Mouse (Mus musculus): ENCODE measurements around the gene Pcsk5. TPM values are rescaled to one million over a fixed set of nuclear protein-coding genes. Genes with fewer than 3 reads are reported as not detected.

Pcsk5 gene
- polyA plus RNA-seq, 1 experiment from 2014 or later, result not detected

DNA sequence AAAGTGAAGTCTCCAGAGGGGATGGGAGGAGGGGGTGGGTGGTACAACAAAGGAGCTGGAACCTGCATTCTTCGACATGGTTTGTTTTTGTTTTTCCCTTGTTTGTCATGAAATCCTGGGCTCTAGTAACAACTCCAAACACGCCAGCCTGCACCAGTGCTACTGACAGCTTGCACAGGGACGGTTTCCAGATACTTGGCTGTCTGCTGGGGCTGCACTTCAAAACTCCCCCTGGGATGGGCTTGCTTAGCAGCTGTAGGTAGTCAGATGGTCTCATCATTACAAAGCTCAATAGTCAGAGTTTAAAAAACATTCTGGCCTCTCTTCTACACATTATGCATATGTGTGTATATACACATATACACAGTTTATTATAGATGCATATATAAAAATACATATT is 234.1 kb downstream of the Pcsk5 start:
- Histone ChIP-seq H3K79me2 (ENCODE audit: inconsistent target) (no peaks in the 10 kb centered on the region), H3K36me3 (ENCODE audit: inconsistent target) (no peaks in the 10 kb centered on the region), H3K4me3 (ENCODE audit: inconsistent target) (no peak overlapping the region), H3K27ac (no peak overlapping the region)
- 62% methylated on average over 3 of the region's 3 CpGs for WGBS (ENCODE audit: missing documents)

DNA sequence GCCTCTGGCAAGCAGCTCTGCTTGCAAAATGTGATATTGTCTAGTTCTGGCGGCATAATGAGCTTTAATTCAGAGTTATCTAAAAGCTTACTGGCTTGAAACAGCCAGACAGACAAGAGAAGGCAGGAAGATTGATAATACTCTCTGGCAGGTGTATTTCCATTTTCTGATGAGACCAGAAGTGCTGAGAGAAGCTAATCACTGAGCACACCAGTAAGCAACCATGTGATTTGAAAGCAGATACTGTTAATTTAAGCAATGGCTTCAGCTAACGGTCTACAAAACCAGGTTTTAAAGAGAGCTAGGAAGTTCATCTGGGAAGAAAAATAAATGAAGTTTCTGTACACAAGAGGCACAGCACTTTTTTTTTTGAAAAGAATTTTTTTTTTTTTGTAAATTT is 237.1 kb downstream of the Pcsk5 start:
- H3K79me2 ChIP-seq (ENCODE audit: inconsistent target), result no peaks in the 10 kb centered on the region
- 85% methylated on average over 2 of the region's 2 CpGs for WGBS (ENCODE audit: missing documents)

DNA sequence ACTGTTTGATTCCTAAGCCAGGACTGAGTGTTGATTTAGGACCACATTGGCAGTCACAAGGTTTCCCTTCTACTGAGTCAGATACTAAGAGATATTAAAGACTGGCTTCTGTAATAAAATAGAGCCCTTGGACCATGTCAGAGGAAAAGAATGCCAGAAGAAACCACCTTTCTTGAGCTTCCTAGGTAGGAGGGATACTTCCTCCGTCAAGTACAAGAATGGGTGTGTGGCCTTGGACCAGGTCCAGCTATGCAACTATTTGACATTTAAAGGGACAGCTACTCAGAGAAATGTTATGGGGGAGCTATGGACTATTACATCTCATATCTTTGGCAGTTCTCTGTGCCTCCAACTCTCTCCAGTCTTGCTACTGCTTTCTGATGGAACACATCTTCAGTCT is 244.6 kb downstream of the Pcsk5 start:
- Histone ChIP-seq H3K79me2 (ENCODE audit: inconsistent target) (no peaks in the 10 kb centered on the region), H3K36me3 (ENCODE audit: inconsistent target) (no peaks in the 10 kb centered on the region), H3K27ac (no peak overlapping the region), H3K4me3 (ENCODE audit: inconsistent target) (no peak overlapping the region)
- WGBS (ENCODE audit: missing documents), result 6% methylated on average over 1 of the region's 1 CpGs

More for the DNA sequence above, 237.1 kb downstream of the Pcsk5 start:
- Histone ChIP-seq H3K27ac (no peak overlapping the region), H3K36me3 (ENCODE audit: inconsistent target) (no peaks in the 10 kb centered on the region), H3K4me3 (ENCODE audit: inconsistent target) (no peak overlapping the region)

DNA sequence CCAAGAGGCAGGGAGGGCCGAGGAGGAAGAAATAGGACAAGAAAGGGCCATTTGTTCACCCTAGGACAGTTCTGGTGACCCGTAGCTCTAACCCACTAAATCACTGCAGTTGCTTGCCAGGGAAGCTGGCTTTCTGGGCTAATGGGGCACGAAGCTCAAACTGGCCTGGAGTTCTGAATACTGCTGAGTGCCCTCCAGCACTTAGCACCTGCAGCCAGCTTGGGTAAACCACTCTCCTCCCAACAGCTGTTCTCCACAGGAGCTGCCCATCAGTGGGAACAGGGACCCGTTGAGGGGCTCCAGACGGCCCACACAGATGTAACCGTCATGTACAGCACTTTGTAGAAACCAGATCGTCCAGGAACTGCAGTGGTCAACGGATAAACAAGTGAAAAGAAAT is 246.1 kb downstream of the Pcsk5 start:
- Histone ChIP-seq H3K79me2 (ENCODE audit: inconsistent target) (no peaks in the 10 kb centered on the region), H3K36me3 (ENCODE audit: inconsistent target) (no peaks in the 10 kb centered on the region), H3K4me3 (ENCODE audit: inconsistent target) (no peak overlapping the region), H3K27ac (no peak overlapping the region)
- WGBS (ENCODE audit: missing documents), result 81% methylated on average over 8 of the region's 8 CpGs

DNA sequence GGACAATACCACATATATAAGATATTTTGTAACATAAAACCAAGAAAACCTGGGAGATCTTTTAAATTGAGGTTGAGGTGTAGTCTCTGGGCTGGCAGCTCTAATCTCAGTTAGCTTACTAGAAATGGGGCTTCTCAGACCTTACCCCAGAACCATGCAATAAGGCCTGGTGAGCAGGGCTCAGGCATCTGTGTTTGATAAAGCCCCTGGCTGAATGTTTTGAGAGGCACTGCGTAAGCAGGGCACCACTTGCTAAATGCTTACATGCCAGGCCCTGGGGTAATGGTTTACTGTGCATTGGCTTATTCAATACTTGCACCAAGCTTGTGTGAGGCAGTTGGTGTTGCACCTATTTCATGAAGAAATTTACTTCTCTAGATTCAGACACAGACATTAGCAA is 247.1 kb downstream of the Pcsk5 start:
- no peaks in the 10 kb centered on the region for H3K36me3 ChIP-seq (ENCODE audit: inconsistent target)
- H3K4me3 ChIP-seq (ENCODE audit: inconsistent target), result no peak overlapping the region
- WGBS (ENCODE audit: missing documents), result 75% methylated on average over 1 of the region's 1 CpGs
- no peaks in the 10 kb centered on the region for H3K79me2 ChIP-seq (ENCODE audit: inconsistent target)
- H3K27ac ChIP-seq, result no peak overlapping the region

DNA sequence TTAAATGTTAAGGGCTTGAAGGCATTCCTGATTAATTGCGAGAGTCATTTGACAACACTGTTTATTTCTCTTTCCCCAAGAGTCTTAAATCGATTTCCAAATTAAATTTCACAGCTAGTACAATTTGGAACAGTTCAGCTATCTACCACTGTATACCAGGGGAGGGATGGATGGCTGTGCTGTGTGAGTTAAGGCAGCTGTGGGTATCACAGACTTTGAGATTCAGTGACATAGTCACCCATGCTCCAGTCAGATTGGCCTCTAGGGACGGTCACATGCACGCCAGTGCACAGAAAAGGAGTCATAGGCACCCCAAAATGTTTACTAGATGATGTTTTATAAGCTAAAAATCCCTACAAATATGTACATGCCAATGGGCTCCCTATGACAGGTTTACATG is 260.0 kb downstream of the Pcsk5 start:
- H3K27ac ChIP-seq, result no peak overlapping the region
- H3K4me3 ChIP-seq (ENCODE audit: inconsistent target), result no peak overlapping the region
- H3K36me3 ChIP-seq (ENCODE audit: inconsistent target), result no peaks in the 10 kb centered on the region
- no peaks in the 10 kb centered on the region for H3K79me2 ChIP-seq (ENCODE audit: inconsistent target)
- WGBS (ENCODE audit: missing documents), result 81% methylated on average over 4 of the region's 4 CpGs

DNA sequence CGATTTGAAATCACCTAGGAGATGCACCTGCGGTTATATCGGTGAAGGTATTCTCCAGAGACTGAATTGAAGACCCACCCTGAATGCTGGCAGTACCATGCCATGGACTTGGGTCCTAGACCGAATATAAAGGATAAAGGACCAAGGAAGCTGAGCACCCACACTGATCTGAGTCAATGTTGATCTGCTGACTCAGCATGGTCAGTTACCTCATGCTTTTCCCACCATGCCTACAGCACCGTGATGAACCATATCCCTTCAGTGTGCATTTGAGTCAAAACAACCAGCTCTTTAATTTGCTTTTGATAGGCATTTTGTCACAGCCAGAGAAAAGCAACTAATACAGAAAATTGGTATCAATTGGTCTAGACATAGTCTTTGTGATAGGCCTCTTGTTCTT is 262.9 kb downstream of the Pcsk5 start:
- Histone ChIP-seq H3K79me2 (ENCODE audit: inconsistent target) (no peaks in the 10 kb centered on the region), H3K36me3 (ENCODE audit: inconsistent target) (no peaks in the 10 kb centered on the region), H3K27ac (no peak overlapping the region), H3K4me3 (ENCODE audit: inconsistent target) (no peak overlapping the region)
- WGBS (ENCODE audit: missing documents), result 93% methylated on average over 5 of the region's 5 CpGs

DNA sequence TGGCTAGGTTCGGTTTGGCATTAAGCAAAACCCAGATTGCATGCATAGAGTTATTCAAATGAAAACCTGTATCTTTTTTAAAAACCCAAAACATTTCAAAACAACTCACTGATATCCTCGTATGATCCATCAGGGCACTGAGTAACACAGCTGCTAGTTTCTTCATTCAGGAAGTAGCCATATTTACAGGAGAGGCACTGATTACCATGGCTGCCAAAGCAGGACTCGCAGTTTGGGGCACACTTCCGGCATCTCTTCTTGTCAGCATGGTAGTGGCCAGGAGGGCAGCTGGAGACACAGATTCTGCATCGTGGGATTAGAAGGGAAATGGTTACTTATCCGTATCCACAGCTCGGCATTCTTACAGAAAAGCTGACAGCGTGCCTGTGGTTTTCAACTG is 265.1 kb downstream of the Pcsk5 start:
- Histone ChIP-seq H3K4me3 (ENCODE audit: inconsistent target) (no peak overlapping the region), H3K27ac (no peak overlapping the region), H3K79me2 (ENCODE audit: inconsistent target) (no peaks in the 10 kb centered on the region), H3K36me3 (ENCODE audit: inconsistent target) (no peaks in the 10 kb centered on the region)
- WGBS (ENCODE audit: missing documents), result 93% methylated on average over 8 of the region's 8 CpGs

DNA sequence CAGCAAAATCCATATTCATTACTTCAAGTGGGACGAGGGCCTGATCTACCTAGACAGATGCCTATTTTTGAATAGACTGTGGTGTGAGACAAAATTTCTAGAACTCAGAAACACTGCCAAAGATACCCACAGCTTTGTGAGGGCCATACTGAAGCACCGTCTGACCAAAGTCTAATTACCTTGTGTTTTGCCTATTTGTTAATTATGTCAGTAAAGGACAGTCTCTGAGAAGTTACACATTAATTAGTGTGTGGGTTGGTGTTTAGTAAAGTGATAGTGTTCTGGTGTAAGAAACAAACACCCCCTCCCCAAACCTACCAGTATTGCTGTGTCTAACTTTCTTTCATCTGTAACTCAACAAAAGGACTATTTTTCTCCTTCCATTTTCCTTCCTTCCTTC is 266.5 kb downstream of the Pcsk5 start:
- H3K79me2 ChIP-seq (ENCODE audit: inconsistent target), result no peaks in the 10 kb centered on the region
- no peak overlapping the region for H3K27ac ChIP-seq
- 91% methylated on average over 2 of the region's 2 CpGs for WGBS (ENCODE audit: missing documents)
- no peaks in the 10 kb centered on the region for H3K36me3 ChIP-seq (ENCODE audit: inconsistent target)
- H3K4me3 ChIP-seq (ENCODE audit: inconsistent target), result no peak overlapping the region

DNA sequence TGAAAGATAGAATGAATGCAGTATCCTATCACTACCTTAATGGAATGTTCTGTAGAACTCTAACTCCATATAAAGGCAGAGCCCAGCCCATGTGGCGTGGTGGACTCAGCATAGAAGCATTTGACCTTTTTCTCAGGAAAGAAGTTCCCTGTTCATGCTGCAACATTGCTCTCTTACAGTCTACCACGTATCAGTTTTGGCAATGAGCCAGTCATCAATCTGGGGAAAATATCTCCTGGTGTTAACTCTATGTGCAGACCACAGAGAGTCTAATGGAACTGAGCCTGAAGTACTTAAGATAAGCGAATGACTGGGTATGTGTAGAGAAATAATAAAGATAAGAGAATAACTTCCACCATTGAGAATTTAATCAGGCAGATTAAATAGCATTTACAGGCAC is 270.2 kb downstream of the Pcsk5 start:
- H3K79me2 ChIP-seq (ENCODE audit: inconsistent target), result no peaks in the 10 kb centered on the region
- no peaks in the 10 kb centered on the region for H3K36me3 ChIP-seq (ENCODE audit: inconsistent target)
- WGBS (ENCODE audit: missing documents), result 80% methylated on average over 3 of the region's 3 CpGs
- H3K4me3 ChIP-seq (ENCODE audit: inconsistent target), result no peak overlapping the region
- H3K27ac ChIP-seq, result no peak overlapping the region

DNA sequence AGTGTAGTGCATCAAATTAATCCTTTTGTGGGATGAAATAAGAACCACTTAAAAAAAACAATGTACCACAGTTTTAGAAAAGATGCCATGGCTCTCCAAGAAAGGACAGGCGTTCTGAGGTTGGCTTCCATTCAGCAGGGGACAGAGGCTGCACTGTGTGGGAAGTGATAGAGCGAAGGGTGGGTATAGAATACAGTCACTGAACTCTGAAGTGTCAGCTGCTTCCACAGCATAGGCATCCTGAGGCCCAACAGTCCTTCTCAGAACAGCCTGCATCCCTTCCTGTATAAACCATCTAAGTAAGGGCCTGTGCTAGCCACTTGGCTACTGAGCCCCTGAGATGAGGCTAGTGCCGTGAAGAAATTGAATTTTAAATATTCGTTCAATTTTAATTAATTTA is 271.3 kb downstream of the Pcsk5 start:
- 89% methylated on average over 4 of the region's 4 CpGs for WGBS (ENCODE audit: missing documents)
- Histone ChIP-seq H3K79me2 (ENCODE audit: inconsistent target) (no peaks in the 10 kb centered on the region), H3K4me3 (ENCODE audit: inconsistent target) (no peak overlapping the region), H3K36me3 (ENCODE audit: inconsistent target) (no peaks in the 10 kb centered on the region), H3K27ac (no peak overlapping the region)

DNA sequence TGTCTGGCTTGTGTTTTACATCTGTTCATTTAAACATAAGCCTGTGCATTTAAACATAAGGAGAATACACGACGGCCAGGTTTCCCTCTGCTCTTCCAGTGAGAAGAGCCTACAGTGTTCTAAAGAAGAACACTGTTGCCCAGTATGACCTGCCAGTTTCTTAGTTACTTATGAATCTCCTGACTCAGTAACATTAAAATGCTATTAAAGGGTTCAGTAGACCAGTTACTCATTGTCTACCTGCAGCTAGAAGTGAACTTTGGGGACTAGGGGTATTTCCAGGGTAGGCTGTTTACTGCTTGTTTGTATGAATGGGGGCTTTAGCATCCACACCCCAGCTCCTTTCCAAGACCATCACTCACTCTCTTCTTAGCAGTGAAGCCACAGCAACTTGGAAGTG is 278.7 kb downstream of the Pcsk5 start:
- H3K27ac ChIP-seq, result no peak overlapping the region
- WGBS (ENCODE audit: missing documents), result 88% methylated on average over 2 of the region's 2 CpGs
- no peak overlapping the region for H3K4me3 ChIP-seq (ENCODE audit: inconsistent target)
- no peaks in the 10 kb centered on the region for H3K36me3 ChIP-seq (ENCODE audit: inconsistent target)
- no peaks in the 10 kb centered on the region for H3K79me2 ChIP-seq (ENCODE audit: inconsistent target)

DNA sequence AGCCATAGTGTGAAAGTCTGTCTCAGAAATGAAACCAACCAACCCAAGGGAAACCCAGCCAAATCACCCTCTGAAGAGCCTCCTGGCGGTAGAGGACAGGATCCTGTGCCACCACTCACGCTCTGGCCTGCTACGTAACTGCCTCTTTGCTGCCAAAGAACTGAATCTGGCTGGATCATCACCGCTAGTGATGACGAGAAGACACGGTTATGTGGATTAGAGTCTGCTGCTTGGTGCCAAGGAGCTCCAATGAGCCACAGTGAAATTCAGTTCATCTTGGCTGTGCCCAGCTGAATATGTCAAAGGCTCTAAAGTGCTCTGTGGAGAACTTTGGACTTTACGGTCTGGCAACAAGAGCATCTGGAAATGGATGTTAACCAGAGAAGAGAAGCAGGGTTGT is 282.3 kb downstream of the Pcsk5 start:
- Histone ChIP-seq H3K79me2 (ENCODE audit: inconsistent target) (no peaks in the 10 kb centered on the region), H3K36me3 (ENCODE audit: inconsistent target) (no peaks in the 10 kb centered on the region), H3K4me3 (ENCODE audit: inconsistent target) (no peak overlapping the region), H3K27ac (no peak overlapping the region)
- WGBS (ENCODE audit: missing documents), result 96% methylated on average over 7 of the region's 7 CpGs

DNA sequence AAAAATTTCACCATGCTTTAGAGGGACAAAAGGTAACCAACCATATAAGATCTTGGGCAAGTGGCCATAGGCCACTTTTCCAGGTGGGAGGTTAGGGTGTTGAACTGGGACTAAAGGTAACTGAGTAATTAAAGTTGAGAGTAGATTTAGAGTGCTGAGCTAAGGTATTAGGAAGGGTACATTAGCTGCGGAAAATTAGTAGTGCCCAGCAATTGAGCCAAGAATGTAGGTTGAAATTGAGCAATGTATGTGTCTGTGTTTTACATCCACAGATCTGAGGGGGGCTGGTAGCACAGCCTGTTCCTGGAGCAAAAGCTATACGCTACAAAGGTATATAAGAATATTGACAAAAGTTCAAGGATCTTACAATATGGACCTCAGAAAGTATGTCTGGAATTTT is 282.9 kb downstream of the Pcsk5 start:
- WGBS (ENCODE audit: missing documents), result 87% methylated on average over 2 of the region's 2 CpGs
- Histone ChIP-seq H3K27ac (no peak overlapping the region), H3K36me3 (ENCODE audit: inconsistent target) (no peaks in the 10 kb centered on the region), H3K79me2 (ENCODE audit: inconsistent target) (no peaks in the 10 kb centered on the region), H3K4me3 (ENCODE audit: inconsistent target) (no peak overlapping the region)

DNA sequence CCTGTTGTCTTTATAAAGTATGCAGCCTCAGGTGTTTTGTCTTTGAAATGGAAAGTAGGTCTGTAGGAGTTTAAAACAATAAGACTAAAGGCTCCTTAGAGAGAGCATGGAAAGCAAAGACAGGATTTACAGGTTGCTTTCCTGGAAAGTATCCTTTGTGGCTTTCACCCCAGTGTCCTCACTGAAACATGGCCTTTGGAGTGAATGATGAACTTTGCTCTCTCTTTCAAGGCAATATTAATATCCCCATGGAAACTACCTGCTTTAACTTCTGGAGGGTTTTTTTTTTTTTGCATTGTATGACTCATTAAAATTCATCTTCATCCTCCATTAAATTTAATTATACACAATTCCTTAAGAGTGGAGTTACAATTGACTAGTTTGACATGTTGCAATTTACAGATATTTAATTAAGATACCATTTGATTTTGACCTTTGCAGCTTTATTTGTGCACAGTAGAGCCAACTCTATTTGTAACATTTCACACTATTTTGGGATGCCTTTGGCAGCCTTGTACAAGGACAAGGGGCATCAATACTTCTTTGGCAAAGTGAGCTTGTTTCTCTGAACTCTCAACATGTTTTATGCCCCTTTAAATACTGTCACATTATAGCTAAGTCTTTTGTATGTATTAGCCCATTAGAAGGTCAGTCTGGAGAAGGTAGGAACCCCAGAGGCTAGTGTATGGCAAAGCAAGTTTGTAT is 283.9 kb downstream of the Pcsk5 start:
- Histone ChIP-seq H3K79me2 (ENCODE audit: inconsistent target) (no peaks in the 10 kb centered on the region), H3K27ac (no peak overlapping the region), H3K36me3 (ENCODE audit: inconsistent target) (no peaks in the 10 kb centered on the region), H3K4me3 (ENCODE audit: inconsistent target) (no peak overlapping the region)
